Mouse (Mus musculus): ENCODE results near the gene Sf3b6.

- TF ChIP-seq CTCF (IDR thresholded peaks at IDR 0.05; ENCODE audit: borderline replicate concordance, insufficient read depth, low read length) (no peak), POLR2A (IDR thresholded peaks at IDR 0.05; ENCODE audit: low read depth, low read length) (no peak)
Observed at GRCm38 (mm10) chr12:4840741-4841140, 23.4 kb downstream of the Sf3b6 start.
